Mouse (Mus musculus): ENCODE measurements around the gene Rpl9-ps6. TPM values are rescaled to one million over a fixed set of nuclear protein-coding genes. Genes with fewer than 3 reads are reported as not detected.

Gene Rpl9-ps6
- polyA plus RNA-seq, 1 experiment from 2014 or later, result 103 TPM

GRCm38 (mm10) chr19:32441568-32441967 is 24.8 kb downstream of the Rpl9-ps6 start:
- Histone ChIP-seq H3K4me2 (no peak overlapping the region), H3K9me3 (replicated peaks) (no peaks in the 10 kb centered on the region), H3K4me1 (no peaks in the 10 kb centered on the region), H3K4me3 (replicated peaks) (no peak overlapping the region), H3K9ac (no peak overlapping the region), H3K27me3 (no peaks in the 10 kb centered on the region), H3K27ac (no peak overlapping the region), H3K36me3 (no peaks in the 10 kb centered on the region)
- ATAC-seq (replicated peaks; ENCODE audit: low FRiP score), result no peak
- 97% methylated on average over 11 of the region's 11 CpGs for WGBS

- no peaks in the 10 kb centered on the region for H3K27me3 ChIP-seq
- no peaks in the 10 kb centered on the region for H3K4me1 ChIP-seq
- no peak overlapping the region for H3K4me2 ChIP-seq
- H3K27ac ChIP-seq, result no peak overlapping the region
- no peak overlapping the region for H3K9ac ChIP-seq
- no peak for ATAC-seq (replicated peaks; ENCODE audit: low FRiP score)
- WGBS, result 87% methylated on average over 2 of the region's 2 CpGs
- H3K4me3 ChIP-seq (replicated peaks), result no peak overlapping the region
- no peaks in the 10 kb centered on the region for H3K36me3 ChIP-seq
- H3K9me3 ChIP-seq (replicated peaks), result no peaks in the 10 kb centered on the region
Measured at GRCm38 (mm10) chr19:32439356-32439755, 27.0 kb downstream of the Rpl9-ps6 start.

GRCm38 (mm10) chr19:32425856-32426255 is 40.5 kb downstream of the Rpl9-ps6 start:
- H3K27me3 ChIP-seq, result no peaks in the 10 kb centered on the region
- no peak overlapping the region for H3K9ac ChIP-seq
- H3K4me1 ChIP-seq, result no peaks in the 10 kb centered on the region
- no peak overlapping the region for H3K27ac ChIP-seq
- H3K9me3 ChIP-seq (replicated peaks), result no peaks in the 10 kb centered on the region
- H3K4me2 ChIP-seq, result no peak overlapping the region
- no peak overlapping the region for H3K4me3 ChIP-seq (replicated peaks)
- 82% methylated on average over 3 of the region's 3 CpGs for WGBS
- H3K36me3 ChIP-seq, result no peaks in the 10 kb centered on the region
- no peak for ATAC-seq (replicated peaks; ENCODE audit: low FRiP score)

GRCm38 (mm10) chr19:32424706-32425105 is 41.7 kb downstream of the Rpl9-ps6 start:
- Histone ChIP-seq H3K4me1 (no peaks in the 10 kb centered on the region), H3K4me2 (no peak overlapping the region), H3K9ac (no peak overlapping the region), H3K9me3 (replicated peaks) (no peaks in the 10 kb centered on the region), H3K4me3 (replicated peaks) (no peak overlapping the region), H3K27ac (no peak overlapping the region), H3K27me3 (no peaks in the 10 kb centered on the region), H3K36me3 (no peaks in the 10 kb centered on the region)
- ATAC-seq (replicated peaks; ENCODE audit: low FRiP score), result no peak
- 87% methylated on average over 3 of the region's 3 CpGs for WGBS

- 50% methylated on average over 3 of the region's 3 CpGs for WGBS
Measured at GRCm38 (mm10) chr19:32419069-32419468, 47.3 kb downstream of the Rpl9-ps6 start.

GRCm38 (mm10) chr19:32416692-32417317 is 49.6 kb downstream of the Rpl9-ps6 start:
- Histone ChIP-seq H3K36me3 (no peaks in the 10 kb centered on the region), H3K4me3 (replicated peaks) (no peak overlapping the region), H3K9ac (no peak overlapping the region), H3K27me3 (no peaks in the 10 kb centered on the region), H3K4me2 (no peak overlapping the region), H3K4me1 (no peaks in the 10 kb centered on the region), H3K9me3 (replicated peaks) (no peaks in the 10 kb centered on the region), H3K27ac (no peak overlapping the region)
- ATAC-seq (replicated peaks; ENCODE audit: low FRiP score), result no peak
- 84% methylated on average over 7 of the region's 7 CpGs for WGBS

More at GRCm38 (mm10) chr19:32419069-32419468, 47.3 kb downstream of the Rpl9-ps6 start:
- Histone ChIP-seq H3K9ac (no peak overlapping the region), H3K9me3 (replicated peaks) (no peaks in the 10 kb centered on the region), H3K4me1 (no peaks in the 10 kb centered on the region), H3K27me3 (no peaks in the 10 kb centered on the region), H3K27ac (no peak overlapping the region), H3K4me2 (no peak overlapping the region), H3K36me3 (no peaks in the 10 kb centered on the region), H3K4me3 (replicated peaks) (no peak overlapping the region)
- no peak for ATAC-seq (replicated peaks; ENCODE audit: low FRiP score)

Other genes with a start within 250 kb of the Rpl9-ps6 start
- gene Sgms1, start 76.9 kb downstream of the Rpl9-ps6 start, polyA plus RNA-seq (2015; fragmentation: Nextera tagmentation; extraction: Ambion mirVana), result 52.6 and 57.0 TPM in 2 replicates
- gene Minpp1, start 19.2 kb upstream of the Rpl9-ps6 start, polyA plus RNA-seq (2015; fragmentation: Nextera tagmentation; extraction: Ambion mirVana), result 73.7 and 75.4 TPM in 2 replicates
- gene Papss2, start 129.2 kb upstream of the Rpl9-ps6 start, polyA plus RNA-seq (2015; fragmentation: Nextera tagmentation; extraction: Ambion mirVana), result 17.2 and 17.6 TPM in 2 replicates

Measured in kidney, embryonic 15.5 days (tissue).